Mouse (Mus musculus) embryonic facial prominence, embryonic 14.5 days (tissue): ENCODE measurements around the gene Ggt5. TPM values are rescaled to one million over a fixed set of nuclear protein-coding genes. Genes with fewer than 3 reads are reported as not detected.

ENCODE experiments used
- ATAC-seq: fragments of 200-750 bp; cut with Nextera tagmentation; 2 replicates; pipeline ENCODE4 v1.8.0; 2017; ENCODE audit warnings: low read depth, moderate number of reproducible peaks, moderate TSS enrichment
- DNase-seq: peaks from one replicate; pipeline ENCODE4 v3.0.0-alpha.2; 2015; ENCODE audit warnings: low spot score
- H3K27ac ChIP-seq: fragments of 300-500 bp; sonication (generic); replicated peaks from 2 replicates; pipeline ENCODE4 v1.5.1; 2014; ENCODE audit warnings: low read depth, mild to moderate bottlenecking, low read length, moderate library complexity
- H3K27me3 ChIP-seq: fragments of 300-500 bp; sonication (generic); replicated peaks from 2 replicates; pipeline ENCODE4 v1.6.1; 2014; ENCODE audit warnings: low read length; ENCODE audit not compliant: control insufficient read depth, insufficient read depth
- H3K36me3 ChIP-seq: fragments of 300-500 bp; sonication (generic); 2 replicates; pipeline ENCODE4 v1.6.1; 2014; ENCODE audit warnings: low read length, mixed read lengths; ENCODE audit not compliant: control insufficient read depth, insufficient read depth
- H3K4me1 ChIP-seq: fragments of 300-500 bp; sonication (generic); 2 replicates; pipeline ENCODE4 v1.6.1; 2014; ENCODE audit warnings: antibody characterized with exemption, low read length; ENCODE audit not compliant: control insufficient read depth, insufficient read depth
- H3K4me2 ChIP-seq: fragments of 300-500 bp; sonication (generic); 2 replicates; pipeline ENCODE4 v1.6.1; 2014; ENCODE audit warnings: low read depth, mild to moderate bottlenecking, low read length, moderate library complexity, mixed read lengths
- H3K4me3 ChIP-seq: fragments of 300-500 bp; sonication (generic); 2 replicates; pipeline ENCODE4 v1.5.1; 2014; ENCODE audit warnings: low read depth, mild to moderate bottlenecking, low read length
- H3K9ac ChIP-seq: fragments of 300-500 bp; sonication (generic); 2 replicates; pipeline ENCODE4 v1.6.1; 2014; ENCODE audit warnings: low read depth, mild to moderate bottlenecking, low read length, moderate library complexity, mixed read lengths
- H3K9me3 ChIP-seq: fragments of 300-500 bp; sonication (generic); 2 replicates; pipeline ENCODE4 v1.6.1; 2016; ENCODE audit warnings: low read length; ENCODE audit not compliant: control insufficient read depth
- WGBS: fragments of 180-500 bp; shearing (Covaris S2); extraction: QIAGEN DNeasy Blood & Tissue Kit; methylation state at CpG from one replicate; pipeline ENCODE4 v1.1.7; 2014; 5-methylcytosine and 5-hydroxymethylcytosine counted together
- polyA plus RNA-seq: library from polyadenylated mRNA; unstranded; fragments of >200 nt; fragmentation: Nextera tagmentation; extraction: Ambion mirVana; gene quantifications from 2 replicates; pipeline ENCODE4 v1.2.1, GENCODE M21; 2014

The Ggt5 gene
- polyA plus RNA-seq, 1 experiment from 2014 or later = 3.9 TPM

GRCm38 (mm10) chr10:75635693-75636055 lies 46.5 kb downstream of the Ggt5 start:
- Histone ChIP-seq H3K27me3 (no peaks in the 10 kb centered on the region), H3K4me2 (no peak overlapping the region), H3K27ac (no peak overlapping the region), H3K9me3 (no peaks in the 10 kb centered on the region), H3K4me3 (no peak overlapping the region), H3K4me1 (peaks cover 4% of the 10 kb centered on the region; the same call in 1 of the 2 replicates), H3K36me3 (no peaks in the 10 kb centered on the region), H3K9ac (no peak overlapping the region)
- 3% methylated on average over 9 of the region's 9 CpGs for whole genome bisulfite sequencing
- ATAC-seq (no peak), DNase-seq (peak; percentile 68)

DNA sequence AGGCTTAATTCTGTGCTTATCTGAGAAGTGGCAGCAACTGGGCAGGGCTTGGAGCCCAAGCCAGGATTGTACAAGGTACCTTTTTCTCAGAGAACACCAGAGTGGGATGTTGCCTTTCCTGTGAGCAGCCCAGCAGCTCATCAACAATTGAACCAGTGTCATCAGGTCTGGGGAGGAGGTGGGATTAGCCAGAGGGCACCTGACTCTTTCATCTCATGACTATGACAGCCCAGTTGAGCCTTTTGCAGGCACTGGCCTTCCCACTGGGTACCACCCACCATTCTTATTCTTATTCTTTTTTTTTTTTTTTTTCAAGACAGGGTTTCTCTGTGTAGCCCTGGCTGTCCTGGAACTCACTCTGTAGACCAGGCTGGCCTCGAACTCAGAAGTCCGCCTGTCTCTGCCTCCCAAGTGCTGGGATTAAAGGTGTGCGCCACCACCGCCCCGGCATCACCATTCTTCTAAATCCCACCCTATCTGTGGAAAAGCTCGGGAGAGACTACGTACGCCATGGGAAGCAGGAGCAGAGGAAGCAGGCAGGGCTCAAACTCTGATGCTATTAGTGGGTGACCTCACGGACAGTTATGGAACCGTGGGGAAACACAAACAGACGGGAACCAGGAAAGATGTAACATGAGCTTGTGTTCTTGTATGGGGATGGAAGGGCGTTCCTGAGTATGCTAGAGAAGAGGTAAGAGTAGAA lies 47.1 kb downstream of the Ggt5 start:
- no peak overlapping the region for H3K9ac ChIP-seq
- no peak overlapping the region for H3K4me2 ChIP-seq
- no peak overlapping the region for H3K27ac ChIP-seq
- WGBS = 81% methylated on average over 12 of the region's 12 CpGs
- H3K36me3 ChIP-seq = no peaks in the 10 kb centered on the region
- ATAC-seq (no peak), DNase-seq (no peak)
- no peaks in the 10 kb centered on the region for H3K27me3 ChIP-seq
- no peaks in the 10 kb centered on the region for H3K9me3 ChIP-seq
- peaks cover 4% of the 10 kb centered on the region; the same call in 1 of the 2 replicates for H3K4me1 ChIP-seq
- no peak overlapping the region for H3K4me3 ChIP-seq

- ATAC-seq = no peak
- H3K9me3 ChIP-seq = no peaks in the 10 kb centered on the region
- no peaks in the 10 kb centered on the region for H3K27me3 ChIP-seq
- no peak for DNase-seq
- no peak overlapping the region for H3K9ac ChIP-seq
- peaks cover 2% of the 10 kb centered on the region; the same call in 1 of the 2 replicates for H3K4me1 ChIP-seq
- no peaks in the 10 kb centered on the region for H3K36me3 ChIP-seq
- 94% methylated on average over 11 of the region's 11 CpGs for WGBS
- H3K27ac ChIP-seq = no peak overlapping the region
- H3K4me3 ChIP-seq = no peak overlapping the region
- H3K4me2 ChIP-seq = no peak overlapping the region
Measured at GRCm38 (mm10) chr10:75637711-75638110, 48.6 kb downstream of the Ggt5 start.

DNA sequence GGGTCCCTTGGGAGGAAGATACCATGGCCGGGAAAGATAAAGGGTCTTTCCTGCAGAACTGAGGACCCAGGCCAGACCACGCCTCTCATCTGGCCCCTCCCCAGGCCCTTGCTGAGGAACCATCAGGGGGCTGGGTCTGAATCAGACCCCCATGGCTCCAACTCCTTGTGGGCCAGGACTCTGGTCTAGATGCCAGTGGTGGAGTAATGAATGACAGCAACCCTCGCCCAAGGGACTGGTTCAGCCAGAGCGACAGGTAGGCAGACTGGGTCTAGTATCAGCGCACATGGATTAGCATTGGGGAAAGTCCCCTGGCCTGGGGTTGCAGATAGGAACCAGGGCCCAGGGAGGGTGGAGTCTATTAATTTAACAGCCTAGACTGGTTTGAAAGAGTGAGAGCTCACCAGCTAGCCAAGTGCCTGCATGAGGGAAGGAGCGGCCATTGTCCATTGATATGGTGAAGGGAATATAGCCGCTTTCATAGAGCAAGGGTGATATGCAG lies 52.6 kb downstream of the Ggt5 start:
- H3K9ac ChIP-seq = no peak overlapping the region
- H3K9me3 ChIP-seq = no peaks in the 10 kb centered on the region
- no peak for DNase-seq
- no peak overlapping the region for H3K4me3 ChIP-seq
- no peak for ATAC-seq
- no peak overlapping the region for H3K27ac ChIP-seq
- peaks cover 8% of the 10 kb centered on the region for H3K4me1 ChIP-seq
- H3K4me2 ChIP-seq = no peak overlapping the region
- peaks cover 13% of the 10 kb centered on the region; the same call in 1 of the 2 replicates for H3K36me3 ChIP-seq
- 84% methylated on average over 7 of the region's 7 CpGs for WGBS
- no peaks in the 10 kb centered on the region for H3K27me3 ChIP-seq

GRCm38 (mm10) chr10:75642436-75642835 lies 53.3 kb downstream of the Ggt5 start:
- H3K9me3 ChIP-seq = no peaks in the 10 kb centered on the region
- 84% methylated on average over 9 of the region's 9 CpGs for WGBS
- DNase-seq (no peak), ATAC-seq (no peak)
- H3K27me3 ChIP-seq = no peaks in the 10 kb centered on the region
- no peak overlapping the region for H3K4me3 ChIP-seq
- H3K4me1 ChIP-seq = peaks cover 8% of the 10 kb centered on the region
- H3K4me2 ChIP-seq = no peak overlapping the region
- no peak overlapping the region for H3K27ac ChIP-seq
- peaks cover 18% of the 10 kb centered on the region; the same call in 1 of the 2 replicates for H3K36me3 ChIP-seq
- H3K9ac ChIP-seq = no peak overlapping the region

- no peak overlapping the region for H3K4me2 ChIP-seq
- no peak for DNase-seq
- 85% methylated on average over 2 of the region's 2 CpGs for WGBS
- no peaks in the 10 kb centered on the region for H3K27me3 ChIP-seq
- H3K9me3 ChIP-seq = no peaks in the 10 kb centered on the region
- H3K36me3 ChIP-seq = peaks cover 22% of the 10 kb centered on the region; the same call in 1 of the 2 replicates
- no peak overlapping the region for H3K9ac ChIP-seq
- ATAC-seq = no peak
- no peak overlapping the region for H3K27ac ChIP-seq
- peaks cover 8% of the 10 kb centered on the region for H3K4me1 ChIP-seq
- no peak overlapping the region for H3K4me3 ChIP-seq
Measured at GRCm38 (mm10) chr10:75642891-75643290, 53.8 kb downstream of the Ggt5 start.

DNA sequence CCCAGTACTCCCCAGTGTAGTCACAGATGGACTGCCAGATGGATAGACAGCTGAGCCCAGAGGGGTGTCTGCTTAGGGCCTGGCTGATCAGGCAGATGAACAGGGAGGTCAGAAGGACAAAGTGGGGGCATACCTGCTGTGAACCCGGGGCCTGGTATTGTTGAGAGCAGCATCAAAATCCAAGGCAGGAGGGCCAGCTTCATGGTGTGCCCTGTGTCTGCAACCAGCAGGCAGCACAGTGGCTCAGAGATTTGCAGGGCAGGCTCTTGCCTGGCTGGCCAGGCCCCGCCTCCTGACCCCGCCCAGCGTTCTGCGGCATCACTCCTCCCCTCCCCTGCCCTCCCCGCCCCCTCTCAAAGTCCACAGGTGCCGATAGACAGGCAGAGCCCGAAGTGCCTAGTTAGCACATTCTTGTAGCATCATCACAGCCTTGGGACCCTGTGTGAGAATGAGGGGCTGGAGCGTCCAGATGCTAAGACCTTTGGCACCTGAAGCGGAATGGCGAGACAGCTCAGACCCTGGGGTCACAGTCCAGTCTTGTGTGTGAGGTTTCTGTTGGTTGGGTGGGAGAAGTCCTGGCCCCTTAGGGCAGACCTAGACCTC lies 54.7 kb downstream of the Ggt5 start, which contains the start of gene Susd2:
Gene Susd2, minus strand, starts transcription at position 268 of the 603 bp plus-strand sequence.
- peak within 1 kb of the TSS; percentile 40 for H3K9ac ChIP-seq
- 6% methylated on average over 6 of the region's 11 CpGs for WGBS
- DNase-seq = peak; percentile 67
- peaks cover 31% of the 10 kb centered on the region for H3K36me3 ChIP-seq
- no peak within 1 kb of the TSS for H3K27ac ChIP-seq
- H3K9me3 ChIP-seq = no peaks in the 10 kb centered on the region
- peak within 1 kb of the TSS; percentile 33 for H3K4me2 ChIP-seq
- H3K4me3 ChIP-seq = no peak within 1 kb of the TSS; the same call in 1 of the 2 replicates
- H3K4me1 ChIP-seq = peaks cover 8% of the 10 kb centered on the region
- ATAC-seq = peak; percentile 75
- no peaks in the 10 kb centered on the region for H3K27me3 ChIP-seq

- no peak for ATAC-seq
- H3K36me3 ChIP-seq = peaks cover 48% of the 10 kb centered on the region
- WGBS = 88% methylated on average over 8 of the region's 8 CpGs
- no peaks in the 10 kb centered on the region for H3K27me3 ChIP-seq
- H3K4me2 ChIP-seq = no peak overlapping the region
- H3K4me1 ChIP-seq = peaks cover 8% of the 10 kb centered on the region
- H3K4me3 ChIP-seq = no peak overlapping the region
- no peak overlapping the region for H3K27ac ChIP-seq
- no peak overlapping the region for H3K9ac ChIP-seq
- H3K9me3 ChIP-seq = no peaks in the 10 kb centered on the region
- DNase-seq = no peak
Measured at GRCm38 (mm10) chr10:75645616-75646015, 56.5 kb downstream of the Ggt5 start.
